Mouse (Mus musculus) Patski (cell line): Measurements from ENCODE around the gene Trp53tg5. TPM values are rescaled to one million over a fixed set of nuclear protein-coding genes. Genes with fewer than 3 reads are reported as not detected.

Experiments
- ATAC-seq: fragments of 100-300 bp; one replicate; pipeline ENCODE4 v1.8.0; 2021
- CTCF ChIA-PET: fragments of 350-600 bp; sonication (Branson Sonifier 250); formaldehyde crosslinking; loops from one replicate; lab custom pipeline; 2022; ENCODE audit warnings: inconsistent platforms; lab: Charles Lee
- POLR2A ChIA-PET: fragments of 350-600 bp; sonication (Branson Sonifier 250); formaldehyde crosslinking; loops from one replicate; lab custom pipeline; 2022; ENCODE audit warnings: antibody characterized with exemption, inconsistent platforms; lab: Charles Lee
- DNase-seq: peaks from one replicate; pipeline ENCODE4 v3.0.0-alpha.2; 2011; ENCODE audit warnings: low read depth, low spot score
- H3K27me3 ChIP-seq: fragments of 371-371 bp; one replicate; pipeline ENCODE4 v1.5.1; 2021
- CTCF ChIP-seq: fragments of 100-300 bp; IDR thresholded peaks from one replicate; pipeline ENCODE4 v1.5.1; 2021
- in situ Hi-C: fragments of 300-500 bp; cut with MboI; formaldehyde crosslinking; loops from 3 replicates; pipeline ENCODE4 v1.11.1; 2018; ENCODE audit warnings: low pct_unique_long_range_greater_than_20kb, mixed read lengths
- polyA plus RNA-seq: library from polyadenylated mRNA; unstranded; gene quantifications from one replicate; pipeline ENCODE4 v1.2.3, GENCODE M21; 2021

The Trp53tg5 gene
- polyA plus RNA-seq, 1 experiment from 2014 or later: 0.39 TPM

- ATAC-seq: no peak
- TF ChIP-seq CTCF: no peak
- DNase-seq: no peak
- in situ Hi-C loops: no loop called here
- POLR2A ChIA-PET: interaction anchor here (1.1 to 5.8 kb wide), 4 partner anchors 8 to 87 kb away, joined by 3 to 48 read pairs (median 20); partner anchors contain the start of gene Sys1
- H3K27me3 ChIP-seq: no peaks in the 10 kb centered on the region
- CTCF ChIA-PET: interaction anchor here (0.7 kb wide), 1 partner anchor 24 kb away, joined by 3 read pairs; no protein-coding TSS in a partner anchor
These were observed 42.8 kb downstream of the Trp53tg5 start for GRCm38 (mm10) chr2:164430697-164431096.

- POLR2A ChIA-PET: interaction anchor here (1.1 to 5.8 kb wide), 3 partner anchors 12 to 88 kb away, joined by 3 to 48 read pairs (median 36); partner anchors contain the start of gene Sys1
- TF ChIP-seq CTCF: no peak
- no peak for ATAC-seq
- CTCF ChIA-PET: interaction anchor here (0.7 to 1.0 kb wide), 2 partner anchors 23 to 25 kb away, joined by 3 read pairs; no protein-coding TSS in a partner anchor
- H3K27me3 ChIP-seq: no peaks in the 10 kb centered on the region
- in situ Hi-C loops: no loop called here
- DNase-seq: no peak
These were observed 43.5 kb downstream of the Trp53tg5 start for GRCm38 (mm10) chr2:164429881-164430615.

GRCm38 (mm10) chr2:164428451-164428850 is 45.1 kb downstream of the Trp53tg5 start:
- H3K27me3 ChIP-seq: no peaks in the 10 kb centered on the region
- CTCF ChIA-PET: interaction anchor here (1.3 kb wide), 1 partner anchor 32 kb away, joined by 3 read pairs; the partner anchor contains the start of gene Gm20458
- ATAC-seq: no peak
- no peak for DNase-seq
- in situ Hi-C loops: no loop called here
- TF ChIP-seq CTCF: no peak
- POLR2A ChIA-PET: interaction anchor here (0.6 to 2.0 kb wide), 5 partner anchors 8 to 90 kb away, joined by 3 to 8 read pairs (median 3); no protein-coding TSS in a partner anchor

- ATAC-seq (no peak), DNase-seq (no peak)
- ChIA-PET CTCF (interaction anchor here (1.0 to 1.3 kb wide), 4 partner anchors 22 to 94 kb away, joined by 3 to 5 read pairs (median 3); partner anchors contain the start of gene Gm20458), POLR2A (interaction anchor here (0.6 to 1.4 kb wide), 3 partner anchors 13 to 98 kb away, joined by 3 read pairs; no protein-coding TSS in a partner anchor)
- in situ Hi-C loops: no loop called here
- no peaks in the 10 kb centered on the region for H3K27me3 ChIP-seq
- TF ChIP-seq CTCF: no peak
These were observed 46.6 kb downstream of the Trp53tg5 start for GRCm38 (mm10) chr2:164426952-164427351.

GRCm38 (mm10) chr2:164426121-164426520 is 47.4 kb downstream of the Trp53tg5 start:
- ATAC-seq (no peak), DNase-seq (no peak)
- in situ Hi-C loops: no loop called here
- no peaks in the 10 kb centered on the region for H3K27me3 ChIP-seq
- POLR2A ChIA-PET: no interaction called here
- CTCF ChIA-PET: interaction anchor here (1.1 to 1.3 kb wide), 3 partner anchors 10 to 95 kb away, joined by 3 to 5 read pairs (median 3); no protein-coding TSS in a partner anchor
- TF ChIP-seq CTCF: no peak

- in situ Hi-C loops: no loop called here
- DNase-seq (no peak), ATAC-seq (no peak)
- ChIA-PET POLR2A (no interaction called here), CTCF (interaction anchor here (1.2 to 1.3 kb wide), 3 partner anchors 9 to 96 kb away, joined by 3 to 5 read pairs (median 4); partner anchors contain the start of gene Sys1)
- no peaks in the 10 kb centered on the region for H3K27me3 ChIP-seq
- TF ChIP-seq CTCF: no peak
These were observed 48.1 kb downstream of the Trp53tg5 start for GRCm38 (mm10) chr2:164425401-164425800.

GRCm38 (mm10) chr2:164424406-164424805 is 49.1 kb downstream of the Trp53tg5 start:
- no peak for TF ChIP-seq CTCF
- DNase-seq (no peak), ATAC-seq (no peak)
- POLR2A ChIA-PET: interaction anchor here (1.1 to 1.8 kb wide), 2 partner anchors 16 to 30 kb away, joined by 3 to 5 read pairs; no protein-coding TSS in a partner anchor
- no peaks in the 10 kb centered on the region for H3K27me3 ChIP-seq
- in situ Hi-C loops: no loop called here
- CTCF ChIA-PET: interaction anchor here (1.3 to 1.5 kb wide), 2 partner anchors 32 to 36 kb away, joined by 4 read pairs; partner anchors contain the start of genes Gm20458 and Sys1

GRCm38 (mm10) chr2:164423464-164423863 is 50.1 kb downstream of the Trp53tg5 start:
- POLR2A ChIA-PET: interaction anchor here (0.9 to 1.8 kb wide), 6 partner anchors 8 to 98 kb away, joined by 3 to 5 read pairs (median 3); no protein-coding TSS in a partner anchor

GRCm38 (mm10) chr2:164422675-164423393 is 50.7 kb downstream of the Trp53tg5 start:
- in situ Hi-C loops: no loop called here
- no peaks in the 10 kb centered on the region for H3K27me3 ChIP-seq
- no peak for TF ChIP-seq CTCF
- ATAC-seq (no peak), DNase-seq (no peak)
- ChIA-PET CTCF (interaction anchor here (1.0 to 1.9 kb wide), 3 partner anchors 16 to 35 kb away, joined by 3 to 7 read pairs (median 4); partner anchors contain the start of gene Sys1), POLR2A (interaction anchor here (0.5 to 1.8 kb wide), 8 partner anchors 8 to 284 kb away, joined by 3 to 11 read pairs (median 4); partner anchors contain the start of gene Sys1)

More at GRCm38 (mm10) chr2:164423464-164423863, 50.1 kb downstream of the Trp53tg5 start:
- TF ChIP-seq CTCF: no peak
- ATAC-seq (no peak), DNase-seq (no peak)
- in situ Hi-C loops: no loop called here
- no peaks in the 10 kb centered on the region for H3K27me3 ChIP-seq
- CTCF ChIA-PET: interaction anchor here (1.5 to 1.9 kb wide), 2 partner anchors 33 to 37 kb away, joined by 4 to 7 read pairs; partner anchors contain the start of genes Gm20458 and Sys1
